Mouse (Mus musculus) heart, postnatal 0 days (tissue): ENCODE measurements around the gene Ncam1. TPM values are rescaled to one million over a fixed set of nuclear protein-coding genes. Genes with fewer than 3 reads are reported as not detected.
A peak's percentile ranks its signal among the peaks of the same experiment; 100 is the strongest.

Source experiments
- ATAC-seq: fragments of 200-750 bp; cut with Nextera tagmentation; 2 replicates; pipeline ENCODE4 v1.8.0; 2017; ENCODE audit warnings: low read depth, moderate number of reproducible peaks, moderate library complexity; ENCODE audit not compliant: insufficient read depth
- DNase-seq: peaks from one replicate; pipeline ENCODE4 v3.0.0-alpha.2; 2016; ENCODE audit warnings: low spot score
- H3K27ac ChIP-seq: fragments of 300-500 bp; sonication (generic); 2 replicates; pipeline ENCODE4 v1.5.1; 2014; ENCODE audit warnings: low read depth, mild to moderate bottlenecking
- H3K27me3 ChIP-seq: fragments of 300-500 bp; sonication (generic); 2 replicates; pipeline ENCODE4 v1.6.1; 2014; ENCODE audit warnings: low read length, mixed read lengths; ENCODE audit not compliant: control insufficient read depth, insufficient read depth
- H3K36me3 ChIP-seq: fragments of 300-500 bp; sonication (generic); replicated peaks from 2 replicates; pipeline ENCODE4 v1.6.1; 2014; ENCODE audit warnings: low read length, mixed read lengths; ENCODE audit not compliant: control insufficient read depth, insufficient read depth
- H3K4me1 ChIP-seq: fragments of 300-500 bp; sonication (generic); 2 replicates; pipeline ENCODE4 v1.6.1; 2014; ENCODE audit warnings: antibody characterized with exemption; ENCODE audit not compliant: control insufficient read depth, insufficient read depth
- H3K4me2 ChIP-seq: fragments of 300-500 bp; sonication (generic); 2 replicates; pipeline ENCODE4 v1.6.1; 2014; ENCODE audit warnings: low read depth, mild to moderate bottlenecking, low read length, moderate library complexity
- H3K4me3 ChIP-seq: fragments of 300-500 bp; sonication (generic); 2 replicates; pipeline ENCODE4 v1.5.1; 2014; ENCODE audit warnings: low read depth, low read length
- H3K9ac ChIP-seq: fragments of 300-500 bp; sonication (generic); replicated peaks from 2 replicates; pipeline ENCODE4 v1.6.1; 2014; ENCODE audit warnings: low read depth, low read length, mixed read lengths
- H3K9me3 ChIP-seq: fragments of 300-500 bp; sonication (generic); replicated peaks from 2 replicates; pipeline ENCODE4 v1.6.1; 2016; ENCODE audit warnings: low read length; ENCODE audit not compliant: control insufficient read depth
- CTCF ChIP-seq: IDR thresholded peaks from 2 replicates; pipeline ENCODE4 v1.5.1; 2016; ENCODE audit warnings: antibody characterized with exemption, control low read depth, low read depth
- EP300 ChIP-seq: IDR thresholded peaks from 2 replicates; pipeline ENCODE4 v1.6.1; 2016; ENCODE audit warnings: antibody characterized with exemption, low read depth
- WGBS: fragments of 180-500 bp; shearing (Covaris S2); extraction: QIAGEN DNeasy Blood & Tissue Kit; methylation state at CpG from one replicate; pipeline ENCODE4 v1.1.7; 2014; 5-methylcytosine and 5-hydroxymethylcytosine counted together
- polyA plus RNA-seq: library from polyadenylated mRNA; unstranded; fragments of >200 nt; fragmentation: Nextera tagmentation; extraction: Ambion mirVana; gene quantifications from 2 replicates; pipeline ENCODE4 v1.2.1, GENCODE M21; 2015
- total RNA-seq: library from RNA; depleted of rRNA; stranded (reverse); fragments of >200 nt; gene quantifications from 2 replicates; pipeline ENCODE4 v1.2.3, GENCODE M21; 2014; ENCODE audit warnings: low replicate concordance

The Ncam1 gene
- total and polyA plus RNA-seq, 2 experiments from 2014 or later: 91.4 to 154 TPM

- no peaks in the 10 kb centered on the region for H3K4me1 ChIP-seq
- WGBS: 81% methylated on average over 8 of the region's 8 CpGs
- H3K4me3 ChIP-seq: no peak overlapping the region
- no peak overlapping the region for H3K4me2 ChIP-seq
- no peak overlapping the region for H3K27ac ChIP-seq
- H3K9ac ChIP-seq: no peak overlapping the region
- peaks cover 3% of the 10 kb centered on the region; the same call in 1 of the 2 replicates for H3K36me3 ChIP-seq
- ATAC-seq: no peak
- H3K9me3 ChIP-seq: no peaks in the 10 kb centered on the region
- H3K27me3 ChIP-seq: no peaks in the 10 kb centered on the region
- no peak for DNase-seq
- TF ChIP-seq CTCF (no peak), EP300 (no peak)
Observed at GRCm38 (mm10) chr9:49640142-49640541, 158.6 kb downstream of the Ncam1 start.

GRCm38 (mm10) chr9:49637955-49638354 is 160.8 kb downstream of the Ncam1 start:
- ATAC-seq: no peak
- Histone ChIP-seq H3K4me3 (no peak overlapping the region), H3K9me3 (no peaks in the 10 kb centered on the region), H3K27ac (no peak overlapping the region), H3K4me1 (peaks cover 8% of the 10 kb centered on the region; the same call in 1 of the 2 replicates), H3K27me3 (no peaks in the 10 kb centered on the region), H3K36me3 (peaks cover 3% of the 10 kb centered on the region; the same call in 1 of the 2 replicates), H3K9ac (no peak overlapping the region), H3K4me2 (no peak overlapping the region)
- no peak for TF ChIP-seq CTCF
- TF ChIP-seq EP300: no peak
- DNase-seq: no peak

DNA sequence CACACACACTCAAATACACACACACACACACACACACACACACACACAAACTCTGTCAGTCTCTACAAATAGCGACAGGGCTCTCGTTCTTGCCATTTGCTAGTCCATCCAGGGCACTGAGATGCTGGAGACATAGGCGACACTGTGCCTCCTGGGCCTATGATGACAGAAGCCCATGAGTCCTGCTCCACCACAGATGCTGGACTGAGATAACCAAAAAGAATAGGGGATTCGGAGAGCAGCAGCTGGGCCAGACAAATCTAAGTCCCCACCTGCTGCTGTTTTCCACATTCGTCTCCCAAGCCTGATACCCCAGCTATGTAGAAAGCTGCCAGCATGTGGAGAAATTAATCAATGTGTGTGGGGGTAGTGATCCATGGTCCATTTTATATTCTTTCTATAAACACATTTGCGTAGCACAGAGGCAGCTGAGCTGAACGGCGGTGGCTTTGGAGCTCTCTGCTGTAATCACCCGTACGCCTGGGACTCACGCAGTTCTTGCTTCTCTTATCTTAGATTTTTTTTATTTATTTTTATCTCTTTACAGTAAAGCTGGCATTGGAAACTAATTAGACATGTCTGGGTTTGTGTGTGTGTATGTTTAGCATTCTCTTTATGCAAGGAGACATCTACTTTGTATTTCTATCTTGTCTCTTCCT is 162.9 kb downstream of the Ncam1 start:
- no peak for ATAC-seq
- 78% methylated on average over 11 of the region's 11 CpGs for WGBS
- H3K4me1 ChIP-seq: peaks cover 8% of the 10 kb centered on the region; the same call in 1 of the 2 replicates

DNA sequence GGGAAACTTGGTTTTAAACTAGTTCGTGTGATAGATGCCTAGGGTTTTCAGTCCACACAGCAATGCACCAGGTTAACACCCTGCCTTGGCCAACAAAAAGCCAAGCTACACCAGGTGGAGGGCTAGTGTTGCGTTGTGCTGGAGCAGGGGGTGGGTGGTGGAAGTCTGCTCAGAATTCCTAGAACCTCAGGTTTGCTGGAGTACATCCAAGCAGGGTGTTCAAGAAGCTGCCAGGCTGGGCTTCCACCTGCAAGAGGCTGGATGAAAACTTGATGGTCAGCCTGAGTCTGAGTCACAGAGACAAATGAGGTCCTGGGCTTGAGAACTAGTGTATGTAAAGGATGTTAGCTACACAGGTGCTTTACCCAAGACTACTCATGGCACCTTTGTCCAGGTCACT is 166.1 kb downstream of the Ncam1 start:
- peaks cover 8% of the 10 kb centered on the region; the same call in 1 of the 2 replicates for H3K4me1 ChIP-seq
- no peaks in the 10 kb centered on the region for H3K9me3 ChIP-seq
- 85% methylated on average over 2 of the region's 2 CpGs for WGBS
- no peaks in the 10 kb centered on the region for H3K36me3 ChIP-seq
- no peak overlapping the region for H3K9ac ChIP-seq
- DNase-seq: no peak
- no peak overlapping the region for H3K4me2 ChIP-seq
- no peak for ATAC-seq
- no peaks in the 10 kb centered on the region for H3K27me3 ChIP-seq
- H3K4me3 ChIP-seq: no peak overlapping the region
- TF ChIP-seq EP300 (no peak), CTCF (no peak)
- H3K27ac ChIP-seq: no peak overlapping the region

More for the DNA sequence above, 162.9 kb downstream of the Ncam1 start:
- TF ChIP-seq EP300: no peak
- no peak for TF ChIP-seq CTCF
- no peak for DNase-seq
- Histone ChIP-seq H3K4me2 (no peak overlapping the region), H3K27ac (0 out of 2 replicates have a peak overlapping the region, but pooled peaks have one; percentile 2), H3K27me3 (no peaks in the 10 kb centered on the region), H3K9me3 (no peaks in the 10 kb centered on the region), H3K36me3 (peaks cover 3% of the 10 kb centered on the region; the same call in 1 of the 2 replicates), H3K9ac (no peak overlapping the region), H3K4me3 (no peak overlapping the region)

- no peak for ATAC-seq
- Histone ChIP-seq H3K27me3 (no peaks in the 10 kb centered on the region), H3K4me3 (no peak overlapping the region), H3K9me3 (no peaks in the 10 kb centered on the region), H3K27ac (no peak overlapping the region), H3K4me2 (no peak overlapping the region), H3K36me3 (no peaks in the 10 kb centered on the region), H3K9ac (no peak overlapping the region), H3K4me1 (peaks cover 13% of the 10 kb centered on the region)
- WGBS: 77% methylated on average over 2 of the region's 2 CpGs
- no peak for DNase-seq
- TF ChIP-seq EP300 (no peak), CTCF (no peak)
Observed at GRCm38 (mm10) chr9:49630336-49630735, 168.4 kb downstream of the Ncam1 start.

DNA sequence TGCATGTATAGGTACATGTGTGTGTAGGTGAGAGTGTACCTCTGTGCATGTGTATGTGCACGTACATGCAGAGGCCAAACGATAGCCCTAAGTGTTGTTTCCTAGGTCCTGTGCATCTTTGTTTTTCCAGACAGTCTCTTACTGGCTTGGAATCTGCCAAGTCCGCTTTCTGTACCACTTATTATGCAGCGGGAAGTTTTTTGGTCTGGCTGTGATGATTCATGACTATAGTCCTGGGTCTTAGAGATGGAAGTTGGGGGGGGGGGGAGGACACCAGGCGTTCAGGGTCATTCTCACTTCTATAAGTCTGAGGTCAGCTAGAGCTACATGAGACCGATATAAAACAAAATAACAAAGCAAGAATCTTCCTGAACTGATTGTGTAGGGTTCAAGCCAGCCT is 173.8 kb downstream of the Ncam1 start:
- no peaks in the 10 kb centered on the region for H3K27me3 ChIP-seq
- no peak overlapping the region for H3K9ac ChIP-seq
- 92% methylated on average over 6 of the region's 6 CpGs for WGBS
- ATAC-seq (no peak), DNase-seq (no peak)
- no peak for TF ChIP-seq CTCF
- TF ChIP-seq EP300: no peak
- no peaks in the 10 kb centered on the region for H3K36me3 ChIP-seq
- H3K9me3 ChIP-seq: no peaks in the 10 kb centered on the region
- H3K27ac ChIP-seq: no peak overlapping the region
- no peak overlapping the region for H3K4me3 ChIP-seq
- peaks cover 5% of the 10 kb centered on the region for H3K4me1 ChIP-seq
- no peak overlapping the region for H3K4me2 ChIP-seq
